Mouse (Mus musculus): ENCODE measurements around the gene Gm20458.

Gene Gm20458

GRCm38 (mm10) chr2:164452000-164452676 is 8.6 kb upstream of the Gm20458 start:
- in situ Hi-C loops (cut with MboI) = no loop called here

GRCm38 (mm10) chr2:164453047-164453757 is 7.6 kb upstream of the Gm20458 start:
- in situ Hi-C loops (cut with MboI) = no loop called here

- in situ Hi-C loops (cut with MboI) = no loop called here
Observed at GRCm38 (mm10) chr2:164453887-164454500, 6.8 kb upstream of the Gm20458 start.

GRCm38 (mm10) chr2:164454846-164455245 is 5.9 kb upstream of the Gm20458 start:
- in situ Hi-C loops (cut with MboI) = loop anchor here (5.0 kb wide), 1 partner anchor 38 kb away; no protein-coding TSS in a partner anchor

- in situ Hi-C loops (cut with MboI) = loop anchor here (5.0 kb wide), 1 partner anchor 38 kb away; no protein-coding TSS in a partner anchor
Observed at GRCm38 (mm10) chr2:164455421-164456190, 5.2 kb upstream of the Gm20458 start.

GRCm38 (mm10) chr2:164456413-164456812 is 4.4 kb upstream of the Gm20458 start:
- in situ Hi-C loops (cut with MboI) = loop anchor here (5.0 kb wide), 1 partner anchor 39 kb away; no protein-coding TSS in a partner anchor

GRCm38 (mm10) chr2:164456864-164457300 is 3.9 kb upstream of the Gm20458 start, which contains the start of gene Sys1:
Gene Sys1, plus strand, starts transcription at chr2:164456964.
- in situ Hi-C loops (cut with MboI) = loop anchor here (5.0 kb wide), 1 partner anchor 40 kb away; no protein-coding TSS in a partner anchor

- in situ Hi-C loops (cut with MboI) = loop anchor here (5.0 kb wide), 1 partner anchor 41 kb away; no protein-coding TSS in a partner anchor
Observed at GRCm38 (mm10) chr2:164457942-164458341, 2.8 kb upstream of the Gm20458 start.

GRCm38 (mm10) chr2:164458535-164458934 is 2.2 kb upstream of the Gm20458 start:
- in situ Hi-C loops (cut with MboI) = loop anchor here (5.0 kb wide), 1 partner anchor 41 kb away; no protein-coding TSS in a partner anchor

- in situ Hi-C loops (cut with MboI) = no loop called here
Observed at GRCm38 (mm10) chr2:164465161-164465560, 4.4 kb downstream of the Gm20458 start.

GRCm38 (mm10) chr2:164466787-164467186 is 6.0 kb downstream of the Gm20458 start:
- in situ Hi-C loops (cut with MboI) = no loop called here

GRCm38 (mm10) chr2:164470254-164470653 is 9.5 kb downstream of the Gm20458 start:
- in situ Hi-C loops (cut with MboI) = no loop called here

- in situ Hi-C loops (cut with MboI) = no loop called here
Observed at GRCm38 (mm10) chr2:164473624-164474023, 12.9 kb downstream of the Gm20458 start, which contains the start of gene Trp53tg5. Gene Trp53tg5, minus strand, starts transcription at chr2:164473724.

GRCm38 (mm10) chr2:164485681-164486257 is 25.0 kb downstream of the Gm20458 start, which contains the start of gene Dbndd2:
Gene Dbndd2, plus strand, starts transcription at chr2:164486106.
- in situ Hi-C loops (cut with MboI) = no loop called here

GRCm38 (mm10) chr2:164486258-164487114 is 25.7 kb downstream of the Gm20458 start:
- in situ Hi-C loops (cut with MboI) = no loop called here

GRCm38 (mm10) chr2:164487115-164487527 is 26.4 kb downstream of the Gm20458 start:
- in situ Hi-C loops (cut with MboI) = no loop called here

- in situ Hi-C loops (cut with MboI) = no loop called here
Observed at GRCm38 (mm10) chr2:164487812-164488211, 27.0 kb downstream of the Gm20458 start.

GRCm38 (mm10) chr2:164494126-164494525 is 33.4 kb downstream of the Gm20458 start:
- in situ Hi-C loops (cut with MboI) = no loop called here

- in situ Hi-C loops (cut with MboI) = loop anchor here (5.0 kb wide), 1 partner anchor 34 kb away; the partner anchor contains the start of gene Gm20458
Observed at GRCm38 (mm10) chr2:164496331-164496730, 35.6 kb downstream of the Gm20458 start.

Data from mature B cell (primary cell).